Mouse (Mus musculus) gastrocnemius, postnatal 36 days (tissue): Measurements from ENCODE around the gene Fam227a. TPM values are rescaled to one million over a fixed set of nuclear protein-coding genes. Genes with fewer than 3 reads are reported as not detected.
A peak's percentile ranks its signal among the peaks of the same experiment; 100 is the strongest.

Experiments used
- DNase-seq, 2 experiments: peaks; one replicate each; pipeline ENCODE4 v3.0.0; 2022
- intact Hi-C: fragments of 180-260 bp; cut with DNase I; formaldehyde crosslinking; loops from one replicate; pipeline ENCODE4 v1.15.1; 2025
- total RNA-seq, 2 experiments: library from RNA; stranded (reverse); gene quantifications; 2 replicates each; pipeline ENCODE4 v1.2.3; 2021

Fam227a gene
- total RNA-seq, 2 experiments from 2014 or later, result 0.81 to 0.87 TPM

GRCm38 (mm10) chr15:79619770-79620414 is 38.9 kb downstream of the Fam227a start:
- no peak for DNase-seq
- intact Hi-C loops, result no loop called here

DNA sequence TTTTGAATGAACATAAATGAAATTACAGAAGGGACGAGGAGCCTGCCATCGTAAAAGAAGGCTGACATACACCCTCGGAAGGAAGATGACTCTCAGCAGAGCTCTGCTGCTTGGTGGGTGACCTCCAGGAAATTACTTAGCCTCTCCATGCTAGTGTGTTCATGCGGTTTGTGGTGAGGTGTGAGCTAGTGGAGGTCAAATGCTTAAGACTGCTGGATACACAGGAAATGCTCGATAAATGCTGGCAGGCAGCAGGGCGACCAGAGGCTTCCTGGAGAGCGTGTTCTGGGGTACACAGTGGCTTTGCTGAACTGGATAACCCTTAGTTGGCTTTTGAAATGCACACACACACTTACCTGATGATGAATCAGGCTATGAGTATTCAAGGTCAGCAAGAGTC is 40.3 kb downstream of the Fam227a start:
- no peak for DNase-seq
- intact Hi-C loops, result no loop called here

- intact Hi-C loops, result no loop called here
- DNase-seq, result no peak
Observed at GRCm38 (mm10) chr15:79617135-79617534, 41.6 kb downstream of the Fam227a start.

DNA sequence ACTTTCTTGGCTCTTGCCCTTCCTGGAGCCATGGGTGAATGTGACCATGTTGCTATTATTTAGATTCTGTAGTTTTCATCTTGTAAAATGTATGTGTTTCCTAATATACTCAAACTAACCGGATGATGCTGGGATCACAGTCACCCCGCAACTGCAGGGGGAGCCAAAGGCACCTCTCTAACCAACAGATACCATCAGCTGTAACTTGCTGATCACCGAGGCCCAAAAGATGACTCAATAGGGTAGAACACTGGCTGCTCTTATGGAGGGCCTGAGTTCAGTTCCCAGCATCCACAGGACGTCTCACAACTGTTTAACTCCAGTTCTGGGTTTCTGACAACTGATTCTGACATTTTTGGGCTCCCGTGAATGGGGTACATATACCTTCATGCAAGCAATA is 42.0 kb downstream of the Fam227a start:
- no peak for DNase-seq
- intact Hi-C loops, result no loop called here

- intact Hi-C loops, result no loop called here
- no peak for DNase-seq
Observed at GRCm38 (mm10) chr15:79615501-79615900, 43.3 kb downstream of the Fam227a start.

DNA sequence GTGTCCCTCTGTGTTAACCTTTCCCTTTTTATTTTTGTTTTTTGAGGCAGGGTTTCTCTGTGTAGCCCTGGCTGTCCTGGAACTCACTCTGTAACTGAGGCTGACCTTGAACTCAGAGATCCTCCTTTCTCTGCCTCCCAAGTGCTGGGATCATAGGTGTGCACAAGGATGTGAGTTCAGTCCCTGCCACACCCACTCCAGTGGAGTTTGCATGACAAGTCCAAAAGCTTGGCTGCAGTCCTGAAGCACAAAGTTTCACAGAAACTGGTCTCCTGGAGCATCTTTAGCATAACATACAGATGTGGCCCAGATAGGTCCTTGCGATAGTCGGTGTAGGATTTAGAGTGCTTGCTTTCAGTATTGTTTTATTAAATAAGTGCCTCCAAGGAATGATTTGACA is 49.5 kb downstream of the Fam227a start:
- intact Hi-C loops, result no loop called here
- DNase-seq, result no peak

DNA sequence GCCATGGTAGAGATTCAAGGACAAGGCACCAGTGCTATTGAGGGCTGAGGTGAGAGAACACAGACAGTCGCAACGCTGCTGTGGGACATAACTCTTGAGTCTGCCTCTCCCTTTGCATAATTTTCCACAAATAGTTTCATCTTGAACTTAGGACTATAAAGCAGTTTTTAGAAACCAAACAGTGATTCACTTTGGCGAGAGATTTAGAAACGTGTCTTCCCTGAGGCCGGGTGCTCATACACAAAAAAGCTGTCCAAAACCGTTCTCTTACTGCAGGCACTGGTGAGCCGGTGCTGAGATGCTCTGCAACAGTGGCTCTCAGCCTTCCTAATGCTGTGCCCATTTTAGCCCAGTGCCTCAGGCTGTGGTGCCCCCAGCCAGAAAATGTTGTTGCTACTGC is 50.5 kb downstream of the Fam227a start:
- no peak for DNase-seq
- intact Hi-C loops, result no loop called here

DNA sequence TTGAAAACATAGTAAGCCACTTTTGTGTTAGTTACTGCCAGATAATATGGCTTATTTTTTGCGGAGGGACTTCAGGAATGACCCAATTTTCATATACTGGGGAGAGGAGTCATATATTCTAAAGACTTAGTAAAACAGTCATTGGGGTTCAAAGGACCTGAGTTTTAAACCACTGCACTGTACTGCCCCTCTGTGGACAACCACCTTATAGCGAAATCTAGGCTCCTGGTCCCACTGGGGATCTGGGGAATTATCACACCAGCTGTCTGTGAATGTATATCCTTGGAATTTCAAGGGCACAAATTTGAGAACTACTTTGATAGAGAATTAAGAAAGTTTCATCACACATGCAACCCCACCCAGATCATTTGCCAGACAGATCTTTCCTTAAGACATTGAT is 51.0 kb downstream of the Fam227a start:
- intact Hi-C loops, result no loop called here
- DNase-seq, result no peak

- no peak for DNase-seq
- intact Hi-C loops, result no loop called here
Observed at GRCm38 (mm10) chr15:79606161-79606560, 52.6 kb downstream of the Fam227a start.

DNA sequence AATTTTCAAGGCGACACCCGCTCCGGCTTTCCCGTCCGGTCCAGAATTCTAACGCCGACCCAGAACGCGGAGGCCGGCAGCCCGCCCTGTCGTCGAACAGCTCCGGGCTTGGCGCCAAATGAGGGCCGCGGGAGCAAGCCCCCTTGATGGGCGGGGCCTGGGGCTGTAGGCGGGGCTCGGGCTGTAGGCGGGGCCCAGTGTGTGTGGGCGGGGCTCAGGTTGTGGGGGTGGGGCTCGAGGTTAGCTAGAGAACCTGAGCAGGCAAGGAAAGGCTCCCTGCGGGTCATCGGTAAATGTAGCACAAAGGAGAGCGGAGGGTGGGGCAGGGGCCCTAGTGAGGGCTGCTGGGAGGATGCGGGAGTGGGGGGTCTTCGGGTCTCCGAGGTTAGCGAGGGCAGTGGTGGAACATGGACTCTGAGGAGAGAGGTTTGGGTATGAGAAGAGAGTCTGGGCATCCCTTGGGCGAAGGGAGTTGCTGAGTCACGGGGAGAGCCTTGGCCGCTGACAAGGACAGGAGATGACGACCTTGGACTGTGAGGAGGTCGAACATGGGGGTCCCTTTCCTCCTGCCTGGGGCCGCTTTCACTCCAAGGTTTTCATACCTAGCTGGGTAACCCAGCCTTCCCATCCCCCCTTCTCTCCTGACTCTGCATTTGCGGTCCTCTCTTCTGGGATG is 53.6 kb downstream of the Fam227a start, which contains the start of gene Dmc1:
TSS of gene Dmc1 (minus strand) at position 120 of the 676 bp plus-strand sequence.
- DNase-seq, result peak in 1 of 2 experiments; percentile 5
- intact Hi-C loops, result loop anchor here (5.0 kb wide), 1 partner anchor 118 kb away; no protein-coding TSS in a partner anchor

DNA sequence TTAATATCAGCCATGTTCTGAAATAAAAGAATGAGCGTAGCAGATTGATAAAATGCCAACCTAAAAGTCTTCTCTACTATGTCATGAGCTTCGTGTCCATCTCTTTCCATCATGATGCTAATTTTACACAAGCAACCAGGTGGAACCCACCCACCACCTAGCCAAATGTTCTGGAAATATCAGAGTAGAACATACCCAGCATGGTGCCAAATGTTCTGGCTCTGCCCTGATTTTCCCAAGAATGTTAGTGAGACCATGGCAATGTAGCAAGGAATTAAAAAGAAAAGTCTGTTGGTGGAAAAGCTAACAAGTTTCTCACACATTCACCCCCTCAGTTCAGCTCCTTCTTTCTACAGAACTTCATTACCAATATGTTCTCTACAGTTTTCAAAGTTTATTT is 58.6 kb downstream of the Fam227a start:
- no peak for DNase-seq
- intact Hi-C loops, result loop anchor here (5.0 kb wide), 1 partner anchor 113 kb away; no protein-coding TSS in a partner anchor

DNA sequence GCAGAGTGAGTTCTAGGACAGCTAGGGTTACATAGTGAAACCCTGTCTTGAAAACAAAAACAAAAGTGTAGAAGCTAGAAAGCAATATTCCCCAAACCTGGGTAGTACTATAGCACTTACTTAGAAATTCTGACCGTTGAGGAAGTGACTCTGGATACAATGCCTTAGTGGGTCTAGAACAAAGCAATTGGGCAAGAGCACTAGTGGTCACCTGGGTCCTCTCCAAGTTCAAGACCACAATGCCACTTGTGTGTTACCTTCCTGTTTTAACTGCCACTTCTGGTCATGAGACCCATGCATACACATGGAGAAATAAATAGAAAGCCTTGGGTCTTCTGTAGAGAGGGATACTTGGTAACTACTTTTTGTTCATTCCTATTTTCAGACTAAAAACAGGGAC is 60.0 kb downstream of the Fam227a start:
- intact Hi-C loops, result no loop called here
- no peak for DNase-seq

DNA sequence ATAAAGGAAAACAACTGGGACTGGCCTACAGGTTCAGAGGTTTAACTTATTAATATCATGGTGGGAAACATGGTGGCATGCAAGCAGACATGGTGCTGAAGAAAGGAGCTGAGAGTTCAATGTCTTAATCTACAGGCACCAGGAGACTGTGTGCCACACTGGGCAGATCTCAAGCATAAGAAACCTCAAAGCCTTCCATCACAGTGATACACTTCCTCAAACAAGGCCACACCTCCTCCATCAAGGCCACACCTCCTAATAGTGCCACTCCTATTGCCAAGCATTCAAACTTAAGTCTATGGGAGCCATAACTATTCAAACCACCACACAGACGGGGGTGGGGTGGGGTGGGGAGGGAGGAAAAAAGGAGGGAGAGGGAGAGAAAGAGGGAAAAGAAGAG is 77.2 kb downstream of the Fam227a start:
- DNase-seq, result no peak
- intact Hi-C loops, result no loop called here

DNA sequence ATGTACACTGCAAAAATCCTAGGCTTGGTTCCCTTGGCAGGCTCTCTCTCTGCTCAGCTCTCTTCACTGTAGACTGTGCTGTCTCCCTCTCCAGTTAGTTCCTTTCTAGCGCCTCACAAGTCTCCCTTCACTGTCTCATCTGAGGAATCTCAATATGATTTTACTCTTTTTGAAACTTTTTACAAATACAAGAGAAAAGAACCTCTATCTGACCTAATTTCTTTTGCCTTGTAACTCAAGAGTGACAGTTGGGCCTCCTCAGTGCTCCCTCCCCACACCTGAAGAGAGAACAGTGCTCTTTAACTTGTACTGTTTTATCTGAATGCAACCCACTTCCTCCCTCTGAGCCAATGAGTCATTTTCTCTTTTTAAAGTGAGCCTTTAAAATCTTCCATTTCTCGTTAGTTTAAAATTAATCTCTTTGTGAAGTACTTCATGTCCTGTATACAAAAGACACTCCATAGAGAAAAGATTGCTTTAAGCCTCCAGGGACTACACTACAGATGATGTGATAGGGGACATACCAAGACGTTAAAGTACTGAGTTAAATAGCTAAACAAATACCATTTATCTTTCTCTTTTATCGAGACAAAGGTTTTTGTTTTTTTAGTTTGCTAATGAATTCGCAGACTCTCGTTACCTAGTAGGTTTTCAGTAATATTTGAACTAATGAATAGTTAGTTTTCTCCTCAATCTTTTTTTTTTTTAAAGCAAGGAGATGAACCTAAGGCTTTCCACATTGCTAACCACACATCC is 80.9 kb downstream of the Fam227a start:
- intact Hi-C loops, result no loop called here
- no peak for DNase-seq

DNA sequence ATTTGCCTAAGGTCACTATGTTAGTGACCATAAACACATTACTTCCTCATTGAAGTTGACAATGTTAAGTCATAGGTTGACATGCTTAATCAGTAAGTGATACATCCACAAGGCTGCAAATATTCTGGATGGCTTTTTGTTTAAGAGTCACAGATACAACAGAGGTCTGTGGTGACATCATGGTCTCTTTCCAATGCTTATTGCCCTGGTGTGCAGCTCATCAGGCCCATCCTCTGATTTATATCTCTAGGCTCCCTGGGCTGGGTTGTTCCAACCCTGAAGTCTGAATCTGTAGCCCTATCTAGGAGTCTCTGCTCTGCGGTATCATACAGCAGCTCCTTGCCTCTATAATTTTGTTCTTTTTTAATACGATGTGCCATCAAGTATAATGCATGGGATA is 81.8 kb downstream of the Fam227a start:
- intact Hi-C loops, result no loop called here
- DNase-seq, result no peak

- intact Hi-C loops, result no loop called here
- no peak for DNase-seq
Observed at GRCm38 (mm10) chr15:79575543-79576222, 83.1 kb downstream of the Fam227a start.

DNA sequence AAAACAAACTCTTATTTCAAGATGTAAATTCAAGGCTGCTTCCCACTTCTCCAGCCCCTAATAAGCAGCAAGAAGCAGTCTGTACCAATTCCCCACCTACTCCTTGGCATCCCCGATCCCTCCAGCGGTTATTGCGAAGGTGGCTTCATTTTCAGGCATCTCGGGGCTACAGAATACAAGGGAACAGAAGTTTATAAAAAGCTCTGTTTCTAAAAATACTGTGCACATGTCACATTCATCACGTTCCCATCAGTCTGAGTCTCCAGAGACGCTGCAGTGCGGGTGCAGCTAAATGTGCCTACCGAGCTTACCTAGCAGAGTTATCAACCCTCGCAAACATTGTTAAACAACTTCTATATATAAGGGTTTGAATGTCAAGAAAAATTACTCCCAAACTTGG is 96.3 kb downstream of the Fam227a start:
- intact Hi-C loops, result no loop called here
- no peak for DNase-seq

DNA sequence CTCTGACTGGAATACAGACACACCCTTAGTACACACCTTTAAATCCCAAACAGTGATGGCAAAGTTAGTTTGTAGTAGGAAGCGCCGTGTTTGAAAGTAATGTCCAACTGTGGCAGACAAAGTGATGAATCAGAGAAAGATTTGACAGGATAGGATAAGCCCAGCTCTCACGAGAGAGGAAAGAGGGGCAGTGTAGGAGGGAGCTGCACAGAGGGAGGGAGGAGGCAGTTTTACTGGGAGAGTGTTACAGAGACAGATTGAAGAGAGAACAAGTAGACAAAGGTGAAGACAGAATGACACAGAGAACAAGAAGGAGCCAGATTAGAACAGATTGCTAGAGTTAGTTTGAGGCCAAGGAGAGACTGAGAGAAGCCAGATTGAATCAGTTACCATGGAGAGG is 99.1 kb downstream of the Fam227a start:
- no peak for DNase-seq
- intact Hi-C loops, result no loop called here
